Mouse (Mus musculus) cerebellum, postnatal 4 days (tissue): ENCODE measurements around the gene Retreg3.
"Not testable (repeated sequence)": the region's sequence is repeated elsewhere in the genome, so short reads cannot be mapped to it uniquely, and the experiment has no call there.

Source experiments
- DNase-seq, 2 experiments: peaks; one replicate each; pipeline ENCODE4 v3.0.0; 2022; ENCODE audit warnings: low spot score in 2 of 2, mixed read lengths in 1 of 2

Gene Retreg3

DNA sequence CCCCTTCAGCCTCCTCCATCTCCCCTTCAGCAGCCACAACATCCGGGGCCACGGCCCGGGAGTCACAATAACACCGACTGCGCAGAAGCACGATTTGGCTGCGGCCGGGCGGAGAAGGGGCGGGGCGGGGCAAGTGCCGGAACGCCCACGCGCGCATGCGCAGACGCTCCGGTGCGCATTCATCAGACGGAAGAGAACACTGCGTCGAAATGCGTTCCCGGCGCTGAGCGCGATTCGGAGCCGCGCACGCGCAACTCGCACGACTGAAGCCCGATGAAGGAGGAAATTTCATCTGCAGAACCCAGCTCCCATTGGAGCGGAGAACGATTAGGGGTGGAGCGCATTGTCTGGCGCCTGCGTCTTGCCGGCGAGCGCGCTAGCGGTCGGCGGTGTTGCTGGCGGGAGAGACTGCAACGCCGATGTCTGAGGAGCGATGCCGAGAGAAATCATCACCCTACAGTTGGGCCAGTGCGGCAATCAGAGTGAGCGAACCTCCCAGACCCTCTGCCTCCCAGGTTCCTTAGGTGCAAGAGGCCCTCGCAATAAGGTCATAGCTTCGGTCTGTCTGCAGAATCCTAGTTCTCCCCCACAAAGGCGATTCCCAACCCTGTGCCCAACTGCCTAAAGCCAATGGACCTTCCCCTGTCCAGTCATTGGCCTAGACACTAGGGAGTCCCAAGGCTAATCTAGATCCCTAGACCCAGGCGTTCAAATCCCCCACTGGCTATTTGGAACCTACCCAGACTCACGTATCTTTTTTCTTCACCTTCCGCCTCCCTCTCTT lies at the start of gene Retreg3, which contains the start of gene Tubg1:
Retreg3 (minus strand) TSS at position 133 of the 784 bp plus-strand sequence.
Tubg1 (plus strand) TSS at position 178 of the 784 bp plus-strand sequence.
- peak; percentile 98 to 100 for DNase-seq

DNA sequence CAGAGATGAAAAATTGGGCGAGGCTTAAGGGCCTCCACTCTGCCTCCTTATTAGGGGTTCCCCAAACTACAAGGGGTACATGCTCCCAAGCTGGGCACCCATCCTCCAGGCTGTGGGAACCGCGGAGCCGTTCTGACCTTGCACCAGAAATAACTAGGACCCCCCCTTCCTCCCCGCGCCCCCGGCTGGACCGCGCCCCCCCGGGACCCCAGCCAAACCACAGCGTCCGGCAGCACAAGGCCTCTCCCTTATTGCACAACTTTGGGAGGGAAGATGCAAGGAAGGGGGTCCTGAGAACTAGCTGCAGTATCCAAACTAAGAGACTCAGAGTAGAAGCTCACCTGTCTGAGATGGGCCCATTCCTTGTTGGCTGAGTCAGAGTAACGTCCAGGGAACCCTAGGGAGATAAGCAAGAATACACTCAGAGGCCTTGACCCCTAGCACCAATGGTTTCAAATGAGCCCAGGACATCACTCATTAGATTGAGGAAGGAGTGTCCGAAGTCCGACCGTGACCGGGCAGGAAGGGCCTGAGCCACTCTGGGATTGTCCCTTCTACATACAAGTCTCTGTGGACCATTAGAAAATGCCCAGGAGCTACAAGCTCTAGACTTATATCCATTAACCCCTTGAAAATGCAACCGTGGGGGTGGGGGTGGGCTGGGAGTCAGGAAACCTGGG lies 48.7 kb upstream of the Retreg3 start:
- DNase-seq, result no peak

DNA sequence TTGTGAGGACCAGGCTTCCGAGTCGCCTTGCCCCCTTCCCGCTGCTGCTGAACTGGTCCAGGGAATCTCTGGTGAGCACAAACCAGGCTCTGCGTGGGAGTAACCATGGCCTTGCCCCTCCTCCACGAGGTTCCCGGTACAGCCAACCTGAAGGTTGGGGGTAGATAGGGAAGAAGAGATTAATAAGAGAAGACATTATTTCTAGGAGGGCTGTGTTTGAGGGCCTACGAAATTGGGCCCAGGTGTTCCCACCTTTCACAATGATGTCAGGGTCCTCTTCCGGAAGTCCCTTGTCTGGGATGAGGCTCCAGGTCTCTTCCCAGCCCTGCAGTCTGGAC lies 48.2 kb upstream of the Retreg3 start:
- no peak for DNase-seq

DNA sequence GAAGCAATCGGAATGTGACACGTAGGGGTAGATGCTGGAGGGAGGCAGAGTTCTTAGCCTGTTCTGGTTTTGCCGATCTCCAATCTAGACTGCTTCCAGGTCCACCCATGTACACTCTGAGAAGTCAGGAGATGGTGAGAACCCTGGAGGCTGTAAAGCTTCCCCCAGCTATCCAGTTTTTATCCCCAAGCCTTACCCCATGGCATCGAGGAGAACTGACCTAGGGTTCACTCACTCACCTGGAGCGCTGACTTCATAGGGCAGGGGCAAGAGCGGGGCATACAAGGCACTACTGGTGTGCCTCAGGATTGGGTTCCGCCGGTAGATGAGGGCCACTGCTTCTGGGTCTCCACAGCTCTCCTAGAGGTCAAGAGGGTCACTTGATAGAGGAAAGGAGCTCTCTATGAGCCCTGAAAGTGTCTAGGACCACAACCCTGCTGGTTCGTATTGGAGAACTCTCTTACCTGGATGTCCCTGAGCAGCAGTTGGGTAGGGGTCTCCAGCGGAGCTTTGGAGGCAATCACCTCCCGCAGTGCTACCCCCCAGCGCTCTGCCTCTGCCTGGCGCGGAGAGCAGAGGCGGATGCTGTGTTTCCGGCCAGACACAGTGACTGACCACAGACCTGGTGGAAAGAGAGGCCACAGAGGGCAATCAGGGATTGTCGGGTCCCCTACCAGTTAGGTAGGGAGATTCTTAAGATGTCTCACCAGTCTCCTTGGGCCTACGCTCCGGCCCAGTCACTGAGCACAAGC lies 47.7 kb upstream of the Retreg3 start:
- DNase-seq, result no peak

DNA sequence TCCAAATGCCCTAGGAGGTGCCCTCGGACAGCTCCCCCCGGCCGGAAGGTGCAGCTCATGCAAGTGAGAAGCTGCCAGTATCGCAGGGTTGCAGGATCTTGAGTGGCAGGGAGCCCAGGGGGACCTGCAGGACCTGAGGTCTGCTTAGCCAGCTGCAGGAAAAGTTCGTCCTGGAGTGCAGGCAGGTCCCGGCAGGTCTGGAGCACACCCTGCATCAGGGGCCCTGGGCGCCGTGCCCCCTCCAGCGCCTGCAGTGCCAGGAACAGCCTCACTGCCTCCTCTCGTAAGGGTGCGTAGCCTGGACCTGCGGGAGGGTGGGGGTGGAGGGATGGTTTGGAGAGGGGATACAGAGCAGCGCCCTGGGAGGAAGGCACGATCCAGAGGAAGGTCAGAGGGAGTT lies 46.7 kb upstream of the Retreg3 start:
- no peak for DNase-seq

DNA sequence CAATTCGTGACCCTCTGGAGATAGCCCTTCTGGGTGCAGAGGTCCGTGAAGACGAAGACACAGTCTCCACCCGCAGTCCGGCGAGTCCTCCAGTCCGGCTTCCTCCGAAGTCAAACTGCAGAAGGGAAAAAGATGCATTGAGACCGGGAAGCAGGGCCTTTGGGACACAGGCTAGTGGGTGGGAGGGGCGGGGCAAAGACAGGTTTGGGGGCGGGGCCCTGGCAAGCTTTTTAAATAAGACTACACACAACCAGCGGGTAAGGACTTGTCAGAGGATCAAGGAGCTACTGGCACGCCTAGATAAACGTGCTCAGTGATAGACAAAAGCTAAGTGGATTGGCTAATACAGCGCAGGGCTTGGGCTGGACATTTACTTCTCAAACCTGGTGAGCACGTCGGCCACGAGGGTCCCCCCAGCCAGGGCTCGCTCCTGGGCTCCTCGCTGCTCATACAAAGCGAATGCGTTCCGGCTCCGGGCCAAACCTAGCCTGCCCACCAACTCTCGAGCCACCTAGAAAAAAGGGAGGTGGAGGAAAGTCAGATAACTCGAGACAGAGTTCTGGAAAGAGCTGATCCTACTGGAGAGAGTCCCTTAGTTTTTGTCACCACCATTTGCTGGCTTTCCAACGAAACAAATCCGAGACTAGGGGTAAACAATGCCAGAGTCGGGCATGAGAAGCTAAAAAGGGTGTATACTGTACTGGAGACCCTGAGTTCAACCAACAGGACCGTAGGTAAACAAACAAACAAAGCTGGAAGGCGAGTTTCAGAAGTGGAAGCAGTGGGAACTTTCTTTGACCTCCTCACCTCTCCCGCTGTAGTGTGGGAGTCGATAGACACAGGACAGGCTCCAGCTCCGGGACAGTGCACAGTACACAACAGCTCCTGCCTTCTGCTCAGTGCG lies 45.2 kb upstream of the Retreg3 start:
- DNase-seq, result no peak

DNA sequence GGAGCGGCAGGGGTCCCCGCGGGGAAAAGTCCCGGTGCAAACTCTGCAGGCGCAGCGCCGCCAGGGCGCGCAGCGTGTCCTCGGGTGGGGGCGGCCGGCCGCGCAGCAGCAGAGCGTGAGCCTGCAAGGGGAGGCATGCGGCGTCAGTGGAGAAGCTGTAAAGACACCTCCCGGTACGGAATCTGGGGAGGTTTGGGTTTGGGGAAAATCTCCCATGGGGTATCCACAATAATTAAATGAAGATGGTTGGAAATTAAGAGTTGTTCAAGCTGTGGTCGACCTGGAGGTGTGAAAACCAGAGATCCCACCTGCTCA lies 44.6 kb upstream of the Retreg3 start:
- DNase-seq, result no peak

DNA sequence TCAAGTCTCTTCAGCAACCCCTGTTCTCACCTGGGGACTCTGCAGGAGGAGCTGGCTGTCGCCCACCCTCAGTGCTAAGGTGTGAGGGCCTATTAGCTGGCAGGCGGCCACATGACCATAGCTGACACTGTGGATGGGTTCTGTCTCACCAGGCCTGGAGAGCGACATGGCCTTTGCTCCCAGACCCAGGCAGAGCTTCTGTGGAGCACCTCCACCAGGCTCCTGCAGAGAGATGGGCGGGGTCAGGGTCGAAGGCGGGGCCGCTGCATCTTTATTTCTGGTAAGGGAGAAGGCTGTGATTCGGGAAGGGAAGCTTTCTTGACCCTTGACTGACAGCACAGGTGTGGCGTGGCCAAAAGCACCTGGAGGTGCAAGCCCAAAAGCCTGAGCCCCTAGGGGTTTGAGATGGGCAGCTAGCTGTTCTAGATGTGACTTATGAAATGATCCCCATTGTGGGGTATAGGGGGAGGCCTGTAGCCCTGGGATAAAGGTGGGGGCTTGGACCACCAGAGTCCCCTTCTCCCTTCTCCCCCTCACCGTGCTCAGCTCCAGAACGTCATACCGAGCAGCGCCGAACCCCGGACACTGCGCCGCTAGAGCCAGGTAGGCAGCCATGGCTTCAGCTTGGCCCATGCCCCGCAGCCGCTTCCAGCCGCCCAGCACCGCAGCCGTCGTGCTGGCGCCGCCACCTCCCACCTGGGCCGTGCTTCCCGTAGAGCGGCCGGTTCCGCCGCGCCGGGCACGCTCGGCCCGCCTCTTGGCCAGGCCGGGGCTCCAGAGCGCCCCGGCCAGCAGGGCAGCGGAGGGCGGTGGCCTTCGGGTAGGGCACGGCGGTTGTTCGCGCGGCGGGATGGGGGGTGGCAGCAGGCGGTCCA lies 44.0 kb upstream of the Retreg3 start:
- no peak for DNase-seq

DNA sequence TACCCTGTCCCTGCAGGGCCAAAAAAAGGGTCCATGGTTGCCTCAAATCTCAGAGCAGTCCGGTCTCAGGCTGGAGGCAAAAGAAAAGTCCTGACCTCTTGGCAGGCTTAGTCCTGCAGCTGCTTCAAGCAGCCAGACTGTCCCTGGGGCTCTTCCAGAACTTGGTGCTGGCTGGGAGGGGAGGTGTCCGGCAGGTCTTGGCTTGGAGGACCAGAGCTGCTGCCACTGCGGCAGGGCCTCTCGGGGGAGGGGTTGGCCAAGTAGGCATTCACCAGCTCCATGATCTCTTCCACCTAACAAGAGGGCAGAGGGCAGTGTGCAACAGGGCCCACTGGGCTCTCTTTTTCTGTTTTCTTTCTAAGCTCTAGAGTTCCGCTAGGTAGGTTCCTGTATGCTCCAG lies 43.1 kb upstream of the Retreg3 start:
- DNase-seq, result no peak

DNA sequence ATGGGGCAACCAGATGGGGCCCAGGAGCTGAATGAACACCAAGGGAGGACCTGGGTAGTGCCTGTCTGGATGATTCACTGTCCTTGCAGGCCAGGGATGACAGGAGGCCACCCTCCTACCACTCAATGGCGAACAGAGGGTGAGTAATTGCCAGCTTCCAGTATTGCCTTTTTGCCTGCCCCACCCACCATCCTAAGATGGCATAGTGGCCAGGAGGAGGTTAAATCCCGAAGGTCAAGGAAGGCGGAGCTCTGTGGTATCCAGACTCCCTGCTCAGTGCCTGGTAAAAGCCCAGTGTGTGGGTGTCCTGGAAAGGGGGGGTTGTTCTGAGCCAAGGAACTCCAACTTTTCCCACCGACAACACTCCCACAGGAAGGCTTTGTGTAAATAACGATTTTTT lies 42.6 kb upstream of the Retreg3 start:
- DNase-seq, result no peak

DNA sequence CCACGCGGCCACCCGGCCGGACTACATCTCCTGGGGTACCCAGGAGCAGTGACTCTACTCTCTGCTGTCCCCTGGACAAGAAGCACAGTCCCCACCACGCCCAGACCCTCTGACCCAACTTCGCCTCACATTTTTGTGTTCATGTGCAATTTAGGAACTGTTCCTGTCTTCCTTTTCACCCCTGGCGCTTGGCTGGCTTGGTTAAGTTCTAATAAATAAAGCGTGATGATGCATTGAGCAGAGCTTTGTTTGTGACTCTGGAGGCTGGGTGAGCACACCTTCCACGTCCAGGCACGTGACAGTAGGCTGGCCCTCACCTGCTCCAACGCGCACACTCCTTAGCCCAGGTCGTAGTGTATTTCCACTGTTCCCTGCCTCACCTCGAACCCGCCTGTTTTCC lies 41.9 kb upstream of the Retreg3 start:
- DNase-seq, result no peak

DNA sequence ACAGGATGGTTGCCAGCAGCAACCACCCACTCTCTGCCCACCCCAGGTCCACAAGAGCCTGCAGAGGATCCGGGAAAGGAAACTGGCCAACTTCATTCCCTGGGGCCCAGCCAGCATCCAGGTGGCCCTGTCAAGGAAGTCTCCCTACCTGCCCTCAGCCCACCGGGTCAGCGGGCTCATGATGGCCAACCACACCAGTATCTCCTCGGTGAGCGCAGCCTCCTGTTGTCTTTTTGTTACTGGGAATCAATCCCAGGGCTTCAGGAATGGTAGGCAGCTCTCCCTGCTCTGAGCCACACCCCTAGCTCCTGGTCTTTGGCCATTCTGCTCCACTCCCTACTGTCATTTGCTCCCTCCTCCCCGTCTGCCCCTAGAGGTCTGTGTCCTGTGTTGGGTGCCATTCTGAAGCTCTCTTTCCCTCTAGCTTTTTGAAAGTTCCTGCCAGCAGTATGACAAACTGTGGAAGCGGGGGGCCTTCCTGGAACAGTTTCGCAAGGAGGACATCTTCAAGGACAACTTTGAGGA lies 41.4 kb upstream of the Retreg3 start:
- not testable (repeated sequence) for DNase-seq

DNA sequence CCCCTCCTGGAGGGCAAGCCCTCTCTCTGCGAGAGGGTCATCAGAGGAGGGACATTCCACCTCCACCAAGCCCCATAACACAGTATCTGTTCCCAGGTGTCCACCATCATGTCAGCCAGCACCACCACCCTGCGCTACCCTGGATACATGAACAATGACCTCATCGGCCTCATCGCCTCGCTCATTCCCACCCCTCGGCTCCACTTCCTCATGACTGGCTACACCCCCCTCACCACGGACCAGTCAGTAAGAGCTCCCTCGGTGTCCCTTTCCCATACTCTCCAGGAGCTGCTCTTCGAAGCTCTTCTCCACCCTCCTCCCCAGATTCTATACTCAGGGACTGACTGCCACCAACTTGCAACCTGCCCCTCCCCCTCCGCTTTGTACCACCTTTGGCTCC lies 40.5 kb upstream of the Retreg3 start:
- not testable (repeated sequence) for DNase-seq

DNA sequence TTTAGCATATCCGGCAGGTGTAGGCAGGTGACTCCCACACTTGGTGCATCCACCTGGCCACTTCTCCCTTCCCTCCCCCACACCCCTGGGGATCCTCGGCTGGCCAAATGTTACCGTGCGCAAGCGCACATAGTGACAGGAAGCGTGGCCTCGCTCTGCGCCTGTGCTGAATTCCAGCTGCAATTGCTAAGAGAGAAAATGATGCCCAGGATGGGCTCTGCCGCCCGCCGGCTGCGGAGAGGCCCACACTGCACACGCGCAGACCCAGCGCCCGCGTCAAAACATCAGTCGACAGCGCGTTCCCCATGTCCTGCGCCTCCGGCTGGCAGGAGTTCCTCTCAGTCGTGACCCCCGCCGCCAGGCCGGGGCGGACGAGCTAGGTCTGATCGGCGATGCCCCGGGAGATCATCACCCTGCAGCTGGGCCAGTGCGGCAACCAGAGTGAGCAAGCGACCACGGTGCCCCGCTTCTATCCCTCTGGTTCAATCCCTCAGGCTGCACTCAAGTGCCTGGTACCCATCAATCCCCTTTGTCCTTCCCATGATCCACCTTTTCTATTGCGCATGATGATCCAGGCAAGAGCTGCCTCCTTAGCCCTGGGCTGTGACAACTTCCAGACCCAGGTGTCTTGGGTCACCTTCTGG lies 36.2 kb upstream of the Retreg3 start, which contains the start of gene Tubg2:
Tubg2 (plus strand) TSS at position 180 of the 644 bp plus-strand sequence.
- peak; percentile 54 to 56 for DNase-seq

DNA sequence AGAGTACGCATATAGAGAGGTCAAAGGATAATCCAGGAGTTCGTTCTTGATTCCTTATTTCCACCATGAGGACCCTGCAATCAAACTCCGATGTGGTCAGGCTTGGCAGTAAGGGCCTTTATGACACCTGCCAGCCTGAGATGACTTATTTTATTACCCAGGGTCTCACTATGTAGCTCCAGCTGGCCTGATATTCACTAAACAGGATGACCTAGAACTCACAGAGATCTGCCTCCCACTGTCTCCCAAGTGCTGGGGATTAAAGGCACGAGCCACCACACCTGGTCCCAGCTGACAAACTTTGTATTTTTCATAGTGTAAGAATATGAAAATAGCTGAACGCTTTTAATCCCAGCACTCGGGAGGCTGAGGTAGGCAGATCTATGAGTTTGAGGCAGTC lies 35.5 kb upstream of the Retreg3 start:
- DNase-seq, result no peak

DNA sequence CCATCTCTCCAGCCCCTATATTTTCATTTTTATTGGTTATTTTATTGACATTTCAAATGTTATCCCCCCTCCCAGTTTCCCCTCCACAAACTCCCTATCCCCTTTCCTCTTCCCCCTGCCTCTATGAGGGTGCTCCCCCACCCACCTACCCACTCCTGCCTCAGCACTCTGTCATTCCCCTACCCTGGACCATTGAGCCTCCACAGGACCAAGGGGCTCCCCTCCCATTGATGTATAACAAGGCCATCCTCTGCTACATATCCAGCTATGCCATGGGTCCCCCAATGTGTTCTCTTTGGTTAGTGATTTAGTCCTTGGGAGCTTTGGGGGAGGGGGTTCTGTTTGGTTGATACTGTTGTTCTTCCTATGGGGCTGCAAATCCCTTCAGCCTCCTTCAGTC lies 35.0 kb upstream of the Retreg3 start:
- DNase-seq, result no peak

DNA sequence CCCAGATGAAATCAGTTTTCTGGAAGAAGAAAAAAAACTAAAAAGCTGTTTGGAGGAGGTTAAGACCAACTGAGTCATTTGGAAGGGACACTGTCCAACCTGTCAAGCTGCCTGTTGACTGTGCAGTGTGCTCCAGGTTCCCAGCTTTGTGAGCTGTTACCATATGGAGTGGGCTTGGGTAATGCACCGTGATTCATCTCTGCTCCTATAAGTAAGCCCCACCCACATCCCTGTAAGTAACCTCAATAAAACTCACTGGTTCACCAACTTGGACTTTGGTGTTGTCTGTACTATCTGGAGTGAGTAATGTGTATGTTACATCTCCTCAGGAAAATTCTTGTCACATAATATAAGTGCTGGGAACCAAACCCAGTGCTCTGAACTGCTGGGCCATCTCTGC lies 33.1 kb upstream of the Retreg3 start:
- DNase-seq, result no peak

DNA sequence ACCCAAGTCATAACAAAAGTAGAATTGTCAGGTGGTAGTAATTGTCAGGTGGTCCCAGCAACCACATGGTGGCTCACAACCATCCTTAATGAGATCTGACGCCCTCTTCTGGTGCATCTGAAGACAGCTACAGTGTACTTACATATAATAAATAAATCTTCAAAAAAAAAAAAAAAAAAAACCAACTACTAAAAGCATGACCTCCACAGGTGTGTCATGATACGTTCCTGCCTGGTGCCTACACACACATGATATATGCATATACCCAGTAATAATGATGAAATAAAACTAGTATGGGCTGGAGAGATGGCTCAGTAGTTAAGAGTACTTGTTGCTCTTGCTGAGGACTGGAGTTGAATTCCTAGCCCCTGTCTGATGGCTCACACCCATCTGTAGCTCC lies 31.4 kb upstream of the Retreg3 start:
- no peak for DNase-seq

DNA sequence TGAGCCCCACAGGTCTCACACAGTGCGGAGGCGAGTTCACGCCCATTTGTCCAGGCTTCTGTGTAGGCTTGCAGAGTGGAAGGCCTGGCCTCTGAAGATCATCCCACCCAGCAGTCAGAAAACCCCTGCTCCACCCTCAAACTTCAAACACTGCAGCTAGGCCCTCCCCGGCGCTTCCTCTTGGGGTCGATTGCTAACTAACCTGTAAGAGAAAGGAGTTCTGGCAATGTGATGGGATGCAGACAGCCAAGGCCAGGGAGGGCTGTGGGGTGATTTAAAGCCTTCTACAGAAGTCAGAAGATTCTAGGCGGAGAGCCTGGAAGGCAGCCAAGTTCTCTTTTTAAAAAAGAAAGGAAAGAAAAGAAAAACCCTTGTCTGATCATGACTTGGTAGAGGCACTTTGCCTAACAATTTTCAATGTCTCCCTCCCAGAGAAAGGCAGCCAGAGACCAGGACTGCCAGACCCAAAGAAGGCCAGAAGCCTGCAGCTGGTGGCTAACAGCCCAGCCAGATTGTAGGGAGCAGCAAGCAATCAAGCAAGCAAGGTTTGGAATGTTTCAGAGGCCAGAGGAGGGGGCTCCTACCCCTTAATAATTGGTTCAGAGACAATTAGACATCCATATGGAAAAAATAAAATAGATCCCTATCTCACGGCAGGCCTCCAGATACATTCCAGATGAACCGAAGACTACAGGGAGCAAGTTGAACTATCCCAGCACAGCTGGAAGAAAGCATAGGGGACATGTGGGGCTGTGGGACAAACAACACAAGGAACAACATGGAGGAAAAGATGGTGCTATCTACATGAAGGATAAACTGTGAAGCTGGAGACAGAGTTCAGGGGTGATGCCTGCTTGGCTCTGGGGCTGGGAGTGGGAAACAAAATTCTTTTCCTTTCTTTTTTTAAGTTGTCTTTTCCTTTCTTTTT lies 29.7 kb upstream of the Retreg3 start:
- no peak for DNase-seq
